In genomic region chr2:157559858-157560257, GRCm38 (mm10) we compare ENCODE assay signal across 8 mouse cellular contexts. TPM values are rescaled to one million over a fixed set of nuclear protein-coding genes. Genes with fewer than 3 reads are reported as not detected.
A peak's percentile ranks its signal among the peaks of the same experiment; 100 is the strongest.
DNase-seq lines count a peak whose midpoint lies in the region; ATAC-seq and TF ChIP-seq lines count a peak whose summit lies in the region.

TSS of gene Nnat (plus strand) at chr2:157560078.

- peaks cover 49% of the 10 kb centered on the region for H3K36me3 ChIP-seq in heart, embryonic 15.5 days
- peaks cover 7% of the 10 kb centered on the region; the same call in 1 of the 2 replicates for H3K36me3 ChIP-seq in hindbrain, postnatal 0 days (ENCODE audit: insufficient read depth, low read length)
- H3K36me3 ChIP-seq in liver, embryonic 13.5 days = peaks cover 33% of the 10 kb centered on the region

- ATAC-seq in heart, embryonic 15.5 days (replicated peaks; ENCODE audit: insufficient number of reproducible peaks, insufficient read depth, low FRiP score, low read depth) = no peak; the same call in 1 of the 2 replicates
- ATAC-seq in hindbrain, postnatal 0 days = peak; percentile 67
- ATAC-seq in liver, embryonic 13.5 days (ENCODE audit: low read depth) = no peak

- peaks cover 42% of the 10 kb centered on the region for H3K4me1 ChIP-seq in heart, embryonic 15.5 days (replicated peaks)
- 0 out of 2 replicates have a peak, but pooled peaks cover 1% of the 10 kb centered on the region for H3K4me1 ChIP-seq in hindbrain, postnatal 0 days (ENCODE audit: insufficient read depth, low read length)
- H3K4me1 ChIP-seq in liver, embryonic 13.5 days (replicated peaks) = peaks cover 17% of the 10 kb centered on the region

- no peak within 1 kb of the TSS for H3K27ac ChIP-seq in heart, embryonic 15.5 days
- H3K27ac ChIP-seq in hindbrain, postnatal 0 days = peak within 1 kb of the TSS; percentile 86
- H3K27ac ChIP-seq in liver, embryonic 13.5 days = no peak within 1 kb of the TSS

- H3K9ac ChIP-seq in heart, embryonic 15.5 days = peak within 1 kb of the TSS; percentile 45
- peak within 1 kb of the TSS; percentile 74 for H3K9ac ChIP-seq in hindbrain, postnatal 0 days (replicated peaks; ENCODE audit: low read length)
- H3K9ac ChIP-seq in liver, embryonic 13.5 days = no peak within 1 kb of the TSS

- no peak for DNase-seq in heart, adult 9 months (ENCODE audit: low spot score in 2 of 2)
- DNase-seq in ZHBTc4 (ENCODE audit: low read depth, low spot score) (peak; percentile 50), adipocyte (ENCODE audit: low spot score) (no peak)
- DNase-seq in embryo, embryonic 9.5 days (ENCODE audit: extremely low spot score) = peak; percentile 87
- DNase-seq in hindbrain, postnatal 0 days (ENCODE audit: low spot score) = peak; percentile 94
- no peak for DNase-seq in liver, embryonic 13.5 days
- DNase-seq in right cerebral cortex, postnatal 10 days (ENCODE audit: low spot score in 2 of 2) = peak; percentile 84 to 87

- H3K4me2 ChIP-seq in heart, embryonic 15.5 days = peak within 1 kb of the TSS; percentile 78
- H3K4me2 ChIP-seq in hindbrain, postnatal 0 days (ENCODE audit: low read depth, low read length) = peak within 1 kb of the TSS; percentile 66
- peak within 1 kb of the TSS; percentile 52 for H3K4me2 ChIP-seq in liver, embryonic 13.5 days

- WGBS in heart, embryonic 15.5 days = 48% methylated on average over 27 of the region's 27 CpGs
- 53% methylated on average over 27 of the region's 27 CpGs for WGBS in hindbrain, postnatal 0 days
- 40% methylated on average over 27 of the region's 27 CpGs for WGBS in liver, embryonic 13.5 days (ENCODE audit: insufficient replicate concordance)

- no peaks in the 10 kb centered on the region for H3K27me3 ChIP-seq in heart, embryonic 15.5 days
- H3K27me3 ChIP-seq in hindbrain, postnatal 0 days (ENCODE audit: insufficient read depth, low read length) = no peaks in the 10 kb centered on the region
- peaks cover 40% of the 10 kb centered on the region for H3K27me3 ChIP-seq in liver, embryonic 13.5 days

- peaks cover 23% of the 10 kb centered on the region; the same call in 1 of the 2 replicates for H3K9me3 ChIP-seq in heart, embryonic 15.5 days (replicated peaks)
- H3K9me3 ChIP-seq in hindbrain, postnatal 0 days (ENCODE audit: low read length) = peaks cover 5% of the 10 kb centered on the region; the same call in 1 of the 2 replicates
- peaks cover 16% of the 10 kb centered on the region for H3K9me3 ChIP-seq in liver, embryonic 13.5 days (replicated peaks)

- TF ChIP-seq CTCF in hindbrain, postnatal 0 days (IDR thresholded peaks at IDR 0.05; ENCODE audit: low read depth) = no peak

- peak within 1 kb of the TSS; percentile 50 for H3K4me3 ChIP-seq in heart, embryonic 15.5 days
- peak within 1 kb of the TSS; percentile 54 for H3K4me3 ChIP-seq in hindbrain, postnatal 0 days (ENCODE audit: low read length)
- peak within 1 kb of the TSS; percentile 35 for H3K4me3 ChIP-seq in liver, embryonic 13.5 days (replicated peaks)

RNA-seq across cellular contexts. Expression of gene Nnat, which starts in this region (rescaled TPM):
- 54.1 and 117 TPM in 2 replicates for polyA plus RNA-seq in heart, embryonic 15.5 days (2015; fragmentation: Nextera tagmentation; extraction: Ambion mirVana)
- total RNA-seq in hindbrain, postnatal 0 days (2014; rRNA removed) = 8,203 and 10,251 TPM in 2 replicates
- 5,188 and 5,840 TPM in 2 replicates for polyA plus RNA-seq in hindbrain, postnatal 0 days (2015; fragmentation: Nextera tagmentation; extraction: Ambion mirVana)
- 34.5 and 35.9 TPM in 2 replicates for polyA plus RNA-seq in liver, embryonic 13.5 days (2015; fragmentation: Nextera tagmentation; extraction: Ambion mirVana)

Comparison
In these comparisons a context has a peak if more than half of its experiments do, and no peak if none do; other contexts are left out.
1. RNA of gene Nnat (polyA plus RNA-seq): 5,188 to 5,840 TPM in hindbrain, postnatal 0 days; 54.1 to 117 TPM in heart, embryonic 15.5 days and 34.5 to 35.9 TPM in liver, embryonic 13.5 days; every median in the first group is over 10 times any median in the second.
2. DNase-seq: peak in ZHBTc4 (single experiment), embryo, embryonic 9.5 days (single experiment), hindbrain, postnatal 0 days (single experiment) and right cerebral cortex, postnatal 10 days (2 of 2); none in heart, adult 9 months (0 of 2), liver, embryonic 13.5 days (single experiment) and adipocyte (single experiment).
3. Peak in every context shown above with its lines, with median percentiles within 50 percentile points of each other: H3K4me2 ChIP-seq and H3K4me3 ChIP-seq.